Mouse (Mus musculus) layer of hippocampus, postnatal 10 days (tissue): ENCODE results near the gene Cables2. TPM values are rescaled to one million over a fixed set of nuclear protein-coding genes. Genes with fewer than 3 reads are reported as not detected.

Experiments used
- DNase-seq, 2 experiments: peaks; one replicate each; pipeline ENCODE4 v3.0.0; 2021; ENCODE audit warnings: low spot score in 2 of 2
- long read RNA-seq: library from polyadenylated mRNA; stranded (forward); transcript quantifications from one replicate; pipeline ENCODE4 v2.0.0, GENCODE M21; 2023
- total RNA-seq, 2 experiments: library from RNA; stranded (reverse); gene quantifications; 2 replicates each; pipeline ENCODE4 v1.2.3; 2021

Gene Cables2
- 10 to 100 TPM; 38.6 to 40.1 TPM for total RNA-seq
- long read RNA-seq, transcript Cables2-201 (10 exons, 2,975 nt) = major isoform, 26 of 59 reads
- long read RNA-seq, partial matches to known transcripts = 1 of 59 reads
- long read RNA-seq, other reads (novel, unspliced or antisense) = 32 of 59 reads

- DNase-seq = peak; percentile 86 to 89
Observed at GRCm38 (mm10) chr2:180273394-180274244, at the start of gene Cables2. TSS of gene Cables2 (minus strand) at chr2:180273496.

GRCm38 (mm10) chr2:180322674-180323355 lies 49.5 kb upstream of the Cables2 start:
- no peak for DNase-seq

GRCm38 (mm10) chr2:180320216-180320615 lies 46.9 kb upstream of the Cables2 start:
- DNase-seq = no peak

- DNase-seq = no peak
Observed at GRCm38 (mm10) chr2:180317591-180317990, 44.3 kb upstream of the Cables2 start.

GRCm38 (mm10) chr2:180314292-180314691 lies 41.0 kb upstream of the Cables2 start:
- no peak for DNase-seq

- DNase-seq = no peak
Observed at GRCm38 (mm10) chr2:180311147-180311546, 37.9 kb upstream of the Cables2 start.

- DNase-seq = no peak
Observed at GRCm38 (mm10) chr2:180307680-180308079, 34.4 kb upstream of the Cables2 start.

GRCm38 (mm10) chr2:180306423-180307168 lies 33.3 kb upstream of the Cables2 start:
- peak; percentile 32 to 54 for DNase-seq

- DNase-seq = no peak
Observed at GRCm38 (mm10) chr2:180306009-180306408, 32.7 kb upstream of the Cables2 start.

GRCm38 (mm10) chr2:180305490-180305889 lies 32.2 kb upstream of the Cables2 start:
- DNase-seq = no peak

- DNase-seq = no peak
Observed at GRCm38 (mm10) chr2:180304554-180304953, 31.3 kb upstream of the Cables2 start.

- DNase-seq = no peak
Observed at GRCm38 (mm10) chr2:180303468-180303867, 30.2 kb upstream of the Cables2 start.

GRCm38 (mm10) chr2:180302201-180302600 lies 28.9 kb upstream of the Cables2 start:
- DNase-seq = no peak

- no peak for DNase-seq
Observed at GRCm38 (mm10) chr2:180300771-180301170, 27.5 kb upstream of the Cables2 start.

- no peak for DNase-seq
Observed at GRCm38 (mm10) chr2:180300252-180300651, 27.0 kb upstream of the Cables2 start.

GRCm38 (mm10) chr2:180292906-180293305 lies 19.6 kb upstream of the Cables2 start:
- no peak for DNase-seq

- no peak for DNase-seq
Observed at GRCm38 (mm10) chr2:180292026-180292425, 18.7 kb upstream of the Cables2 start.

GRCm38 (mm10) chr2:180291566-180291965 lies 18.3 kb upstream of the Cables2 start:
- no peak for DNase-seq

- DNase-seq = no peak
Observed at GRCm38 (mm10) chr2:180290503-180290902, 17.2 kb upstream of the Cables2 start.

GRCm38 (mm10) chr2:180289440-180290108 lies 16.3 kb upstream of the Cables2 start, which contains the start of gene Rbbp8nl:
TSS of gene Rbbp8nl (minus strand) at chr2:180289879.
- DNase-seq = no peak

GRCm38 (mm10) chr2:180288966-180289365 lies 15.7 kb upstream of the Cables2 start:
- no peak for DNase-seq
